Mouse (Mus musculus): Measurements from ENCODE around the gene Hist1h2bq. TPM values are rescaled to one million over a fixed set of nuclear protein-coding genes. Genes with fewer than 3 reads are reported as not detected.
"Not testable (repeated sequence)": the region's sequence is repeated elsewhere in the genome, so short reads cannot be mapped to it uniquely, and the experiment has no call there.

Hist1h2bq gene
- polyA plus RNA-seq, 1 experiment from 2014 or later, result 17.1 TPM

- H3K9me3 ChIP-seq; ATAC-seq (ENCODE audit: low FRiP score, low read depth); H3K4me1 ChIP-seq; H3K27me3 ChIP-seq (replicated peaks); H3K36me3 ChIP-seq; H3K4me2 ChIP-seq (replicated peaks); H3K27ac ChIP-seq; H3K4me3 ChIP-seq; H3K9ac ChIP-seq: not testable (repeated sequence)
- 69% methylated on average over 6 of the region's 16 CpGs for WGBS
Measured at GRCm38 (mm10) chr13:21820082-21820890, 10.3 kb upstream of the Hist1h2bq start.

- ATAC-seq (ENCODE audit: low FRiP score, low read depth), result peak; percentile 19; the same call in 1 of the 2 replicates
- not testable (repeated sequence) for H3K9me3 ChIP-seq; H3K27me3 ChIP-seq (replicated peaks); H3K36me3 ChIP-seq; H3K9ac ChIP-seq; H3K27ac ChIP-seq; H3K4me3 ChIP-seq; H3K4me1 ChIP-seq
- peak overlapping the region; percentile 48 for H3K4me2 ChIP-seq (replicated peaks)
- WGBS, result under 1% methylated on average over 14 of the region's 14 CpGs
Measured at GRCm38 (mm10) chr13:21812092-21812491, 2.1 kb upstream of the Hist1h2bq start.

- H3K4me1 ChIP-seq; H3K27ac ChIP-seq; H3K9ac ChIP-seq; H3K27me3 ChIP-seq (replicated peaks); H3K9me3 ChIP-seq; H3K4me3 ChIP-seq; H3K36me3 ChIP-seq: not testable (repeated sequence)
- ATAC-seq (ENCODE audit: low FRiP score, low read depth), result peak; percentile 35; the same call in 1 of the 2 replicates
- H3K4me2 ChIP-seq (replicated peaks), result peak within 1 kb of the TSS; percentile 48
- WGBS, result no CpG with 5 or more reads among the region's 24 CpGs
Measured at GRCm38 (mm10) chr13:21811539-21811938, 1.5 kb upstream of the Hist1h2bq start, which contains the start of gene Hist1h4m. Gene Hist1h4m (plus strand): TSS chr13:21811746.

GRCm38 (mm10) chr13:21811074-21811473 lies 1.1 kb upstream of the Hist1h2bq start:
- not testable (repeated sequence) for H3K27ac ChIP-seq; H3K4me3 ChIP-seq; H3K36me3 ChIP-seq; H3K9ac ChIP-seq; H3K27me3 ChIP-seq (replicated peaks); H3K9me3 ChIP-seq; H3K4me2 ChIP-seq (replicated peaks); H3K4me1 ChIP-seq
- no CpG with 5 or more reads among the region's 8 CpGs for WGBS
- ATAC-seq (ENCODE audit: low FRiP score, low read depth), result peak; percentile 46

GRCm38 (mm10) chr13:21803058-21803457 lies 6.9 kb downstream of the Hist1h2bq start:
- not testable (repeated sequence) for H3K27me3 ChIP-seq (replicated peaks)

GRCm38 (mm10) chr13:21797163-21797562 lies 12.8 kb downstream of the Hist1h2bq start:
- not testable (repeated sequence) for H3K4me2 ChIP-seq (replicated peaks); ATAC-seq (ENCODE audit: low FRiP score, low read depth); H3K4me1 ChIP-seq; H3K9ac ChIP-seq; H3K36me3 ChIP-seq; H3K27me3 ChIP-seq (replicated peaks); H3K9me3 ChIP-seq; H3K27ac ChIP-seq; H3K4me3 ChIP-seq

More at GRCm38 (mm10) chr13:21803058-21803457, 6.9 kb downstream of the Hist1h2bq start:
- not testable (repeated sequence) for H3K9me3 ChIP-seq; H3K4me3 ChIP-seq; H3K27ac ChIP-seq; H3K4me2 ChIP-seq (replicated peaks); H3K9ac ChIP-seq; H3K4me1 ChIP-seq; H3K36me3 ChIP-seq
- WGBS, result no CpG with 5 or more reads among the region's 4 CpGs
- peak; percentile 83 for ATAC-seq (ENCODE audit: low FRiP score, low read depth)

- peaks cover 5% of the 10 kb centered on the region; the same call in 1 of the 2 replicates for H3K4me1 ChIP-seq
- no peaks in the 10 kb centered on the region for H3K27me3 ChIP-seq (replicated peaks)
- no peak overlapping the region for H3K27ac ChIP-seq
- no peak overlapping the region for H3K4me3 ChIP-seq
- H3K4me2 ChIP-seq (replicated peaks), result no peak overlapping the region
- no peak for ATAC-seq (ENCODE audit: low FRiP score, low read depth)
- H3K36me3 ChIP-seq, result no peaks in the 10 kb centered on the region
- 93% methylated on average over 7 of the region's 7 CpGs for WGBS
- H3K9me3 ChIP-seq, result no peaks in the 10 kb centered on the region
- H3K9ac ChIP-seq, result no peak overlapping the region
Measured at GRCm38 (mm10) chr13:21795584-21795983, 14.4 kb downstream of the Hist1h2bq start.

GRCm38 (mm10) chr13:21790601-21791283 lies 19.3 kb downstream of the Hist1h2bq start:
- 5% methylated on average over 18 of the region's 18 CpGs for WGBS
- H3K4me3 ChIP-seq, result no peak overlapping the region
- H3K4me1 ChIP-seq, result peaks cover 16% of the 10 kb centered on the region
- peak overlapping the region; percentile 49 for H3K4me2 ChIP-seq (replicated peaks)
- H3K36me3 ChIP-seq, result no peaks in the 10 kb centered on the region
- no peak for ATAC-seq (ENCODE audit: low FRiP score, low read depth)
- no peaks in the 10 kb centered on the region for H3K27me3 ChIP-seq (replicated peaks)
- H3K27ac ChIP-seq, result no peak overlapping the region
- H3K9me3 ChIP-seq, result no peaks in the 10 kb centered on the region
- 0 out of 2 replicates have a peak overlapping the region, but pooled peaks have one; percentile 35 for H3K9ac ChIP-seq

GRCm38 (mm10) chr13:21789925-21790324 lies 20.1 kb downstream of the Hist1h2bq start:
- Histone ChIP-seq H3K9ac (no peak overlapping the region), H3K4me3 (no peak overlapping the region), H3K4me1 (peaks cover 16% of the 10 kb centered on the region), H3K4me2 (replicated peaks) (no peak overlapping the region), H3K27me3 (replicated peaks) (no peaks in the 10 kb centered on the region), H3K36me3 (no peaks in the 10 kb centered on the region), H3K27ac (no peak overlapping the region), H3K9me3 (no peaks in the 10 kb centered on the region)
- ATAC-seq (ENCODE audit: low FRiP score, low read depth), result no peak
- WGBS, result 57% methylated on average over 6 of the region's 6 CpGs

- Histone ChIP-seq H3K9ac (peak overlapping the region; percentile 40; the same call in 1 of the 2 replicates), H3K27ac (no peak overlapping the region; the same call in 1 of the 2 replicates), H3K4me1 (peaks cover 24% of the 10 kb centered on the region), H3K27me3 (replicated peaks) (no peaks in the 10 kb centered on the region), H3K36me3 (no peaks in the 10 kb centered on the region), H3K4me3 (peak overlapping the region; percentile 13; the same call in 1 of the 2 replicates), H3K4me2 (replicated peaks) (peak overlapping the region; percentile 56), H3K9me3 (no peaks in the 10 kb centered on the region)
- 10% methylated on average over 16 of the region's 21 CpGs for WGBS
- peak; percentile 46 for ATAC-seq (ENCODE audit: low FRiP score, low read depth)
Measured at GRCm38 (mm10) chr13:21787760-21788593, 22.0 kb downstream of the Hist1h2bq start.

GRCm38 (mm10) chr13:21786899-21787629 lies 22.9 kb downstream of the Hist1h2bq start, which contains the start of the genes Hist1h2an and Hist1h2bp:
Gene Hist1h2an (minus strand): TSS chr13:21787218.
Gene Hist1h2bp (plus strand): TSS chr13:21787461.
- peak within 1 kb of the TSS; percentile 29 for H3K4me3 ChIP-seq
- not testable (repeated sequence) for H3K27me3 ChIP-seq (replicated peaks); H3K36me3 ChIP-seq; H3K9me3 ChIP-seq
- peak within 1 kb of the TSS; percentile 68 for H3K27ac ChIP-seq
- H3K9ac ChIP-seq, result peak within 1 kb of the TSS; percentile 44; the same call in 1 of the 2 replicates
- peak; percentile 93 for ATAC-seq (ENCODE audit: low FRiP score, low read depth)
- WGBS, result under 1% methylated on average over 44 of the region's 63 CpGs
- H3K4me2 ChIP-seq (replicated peaks), result peak within 1 kb of the TSS; percentile 57
- H3K4me1 ChIP-seq, result peaks cover 30% of the 10 kb centered on the region
